Mouse (Mus musculus) A20 (cell line): ENCODE measurements at regions not wholly inside any gene's neighbourhood (a gene's known extent, or its start where the extent isn't known, plus 50 kb on each side); places are given as distances from the start of the nearest gene placed in this dataset.

ENCODE experiments used
- DNase-seq: peaks from one replicate; pipeline ENCODE4 v3.0.0-alpha.2; 2011; ENCODE audit warnings: low read depth, low spot score

DNA sequence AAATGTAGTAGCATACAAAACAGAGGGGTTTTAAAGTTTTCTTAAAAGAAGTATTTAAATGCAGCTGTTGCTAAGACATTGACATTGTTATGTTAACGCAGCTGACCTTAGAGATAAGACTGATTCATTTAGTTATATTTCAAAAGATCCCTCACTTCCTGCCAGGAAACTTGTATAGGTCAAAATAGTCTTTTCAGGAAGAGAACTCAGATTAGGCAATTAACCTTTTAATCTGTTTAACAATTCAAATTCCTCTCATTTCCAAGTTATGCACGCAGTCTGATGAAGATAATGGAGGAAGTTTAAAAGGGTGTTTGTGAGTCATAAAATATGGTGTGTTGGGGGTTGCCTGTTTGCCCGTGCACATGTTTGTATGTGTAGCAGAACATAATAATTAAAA, 448.5 kb downstream of the Tmtc2 start:
- DNase-seq, result no peak

- no peak for DNase-seq
Observed at GRCm38 (mm10) chr10:105120229-105120628, 454.0 kb downstream of the Tmtc2 start.

- DNase-seq, result no peak
Observed at GRCm38 (mm10) chr10:105116138-105116537, 458.1 kb downstream of the Tmtc2 start.

- DNase-seq, result no peak
Observed at GRCm38 (mm10) chr10:105114927-105115326, 459.3 kb downstream of the Tmtc2 start.

DNA sequence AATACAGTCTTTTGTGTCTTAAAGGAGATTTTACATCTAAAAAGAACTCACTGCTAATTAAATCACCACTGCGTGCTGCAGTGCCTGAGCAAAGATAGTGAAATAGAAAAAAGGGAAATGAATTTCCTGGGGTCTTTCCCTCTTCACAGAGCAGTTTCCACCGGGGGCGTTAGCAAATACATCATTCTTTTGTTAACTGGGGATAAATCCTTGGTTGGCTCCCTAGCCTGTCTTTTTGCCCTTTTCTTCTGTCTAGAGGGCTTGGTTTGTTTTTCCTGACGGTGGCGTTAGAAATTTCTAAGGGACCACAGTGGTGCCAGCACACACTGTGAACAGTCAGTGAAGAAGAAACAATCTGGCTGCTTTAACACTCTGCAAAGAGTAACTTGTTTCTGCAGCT, 464.0 kb downstream of the Tmtc2 start:
- DNase-seq, result peak; percentile 28

GRCm38 (mm10) chr10:105097045-105097331, 477.3 kb downstream of the Tmtc2 start:
- DNase-seq, result no peak

GRCm38 (mm10) chr10:105096323-105097044, 477.8 kb downstream of the Tmtc2 start:
- no peak for DNase-seq

DNA sequence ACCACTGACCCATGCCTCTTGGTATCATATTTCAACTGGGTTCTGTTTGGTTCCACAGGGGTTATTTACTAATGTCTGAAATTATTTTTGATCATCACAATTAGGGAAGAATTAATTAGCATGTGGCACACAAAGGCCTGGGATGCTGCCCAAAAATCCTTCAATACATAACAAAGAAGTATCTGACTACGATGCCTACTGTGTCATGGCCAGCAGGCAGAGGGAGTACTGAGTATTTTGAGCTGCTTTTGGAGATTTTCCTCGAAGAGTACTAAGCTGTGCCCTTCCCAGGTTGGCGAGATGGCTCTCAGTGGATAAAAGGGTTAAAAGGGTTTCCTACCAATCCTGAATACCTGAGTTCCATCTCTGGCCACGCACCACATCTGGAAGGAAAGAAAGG, 478.5 kb downstream of the Tmtc2 start:
- no peak for DNase-seq

- no peak for DNase-seq
Observed at GRCm38 (mm10) chr10:105076892-105077291, 497.4 kb downstream of the Tmtc2 start.

DNA sequence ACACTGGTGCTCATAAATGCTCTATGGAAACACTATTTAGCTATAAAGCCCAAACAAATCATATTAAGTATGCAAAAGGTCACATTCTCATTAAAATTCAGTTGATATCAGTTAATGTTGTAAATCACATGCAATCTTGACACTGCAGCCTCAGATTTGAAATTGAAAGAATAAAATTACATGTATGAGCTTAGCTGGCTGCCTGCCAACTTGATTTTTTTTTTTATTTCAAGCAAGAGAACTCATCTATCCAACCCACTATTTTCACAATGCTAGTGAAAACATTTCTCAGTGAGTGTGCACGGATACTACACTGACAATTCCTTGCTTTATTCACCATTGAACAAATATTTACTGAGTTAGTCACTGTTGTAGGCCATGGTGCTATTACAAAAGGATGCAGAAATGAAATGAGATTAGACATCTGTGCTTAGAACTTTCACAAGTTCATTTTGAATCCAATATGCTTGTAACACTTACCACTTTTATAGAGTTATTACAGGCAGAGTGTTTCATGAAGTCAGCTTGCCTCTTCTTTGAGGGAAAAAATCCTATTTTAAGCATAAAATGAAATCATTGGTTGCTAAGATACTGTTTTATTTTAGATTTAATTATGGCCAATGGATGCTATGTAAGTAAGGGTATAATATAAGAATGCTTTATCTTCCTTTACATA, 539.4 kb downstream of the Tmtc2 start:
- DNase-seq, result no peak

DNA sequence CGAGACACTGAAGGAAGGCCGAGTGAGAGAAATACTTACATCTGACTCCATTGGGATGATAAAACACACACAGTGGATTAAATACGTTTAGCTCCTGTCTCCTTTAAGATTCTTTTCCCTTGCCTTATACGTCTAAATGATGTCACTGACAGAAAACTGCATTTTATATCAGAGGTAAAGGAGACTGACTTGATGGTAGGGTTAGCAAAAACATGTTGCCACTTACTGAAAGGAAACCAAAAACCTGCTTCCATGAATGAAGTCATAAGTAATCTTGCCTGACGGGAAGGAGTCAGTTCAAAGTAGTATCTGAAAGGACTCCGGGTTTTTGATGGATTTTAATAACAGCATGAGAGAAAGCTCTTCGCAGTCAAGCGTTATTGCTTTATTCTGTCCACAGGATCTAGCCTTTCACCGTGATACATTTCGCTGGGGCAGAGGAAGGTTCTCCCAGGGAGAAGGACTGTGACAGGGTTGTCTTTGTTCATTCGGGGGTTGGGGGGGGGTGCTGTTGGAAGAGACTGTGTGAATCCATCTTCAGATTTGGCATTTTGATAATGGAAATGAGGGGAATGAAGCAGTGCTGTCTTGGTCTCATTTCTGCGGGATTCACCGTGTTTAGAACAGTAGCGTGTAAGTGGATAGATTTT, 553.7 kb downstream of the Tmtc2 start:
- DNase-seq, result no peak

DNA sequence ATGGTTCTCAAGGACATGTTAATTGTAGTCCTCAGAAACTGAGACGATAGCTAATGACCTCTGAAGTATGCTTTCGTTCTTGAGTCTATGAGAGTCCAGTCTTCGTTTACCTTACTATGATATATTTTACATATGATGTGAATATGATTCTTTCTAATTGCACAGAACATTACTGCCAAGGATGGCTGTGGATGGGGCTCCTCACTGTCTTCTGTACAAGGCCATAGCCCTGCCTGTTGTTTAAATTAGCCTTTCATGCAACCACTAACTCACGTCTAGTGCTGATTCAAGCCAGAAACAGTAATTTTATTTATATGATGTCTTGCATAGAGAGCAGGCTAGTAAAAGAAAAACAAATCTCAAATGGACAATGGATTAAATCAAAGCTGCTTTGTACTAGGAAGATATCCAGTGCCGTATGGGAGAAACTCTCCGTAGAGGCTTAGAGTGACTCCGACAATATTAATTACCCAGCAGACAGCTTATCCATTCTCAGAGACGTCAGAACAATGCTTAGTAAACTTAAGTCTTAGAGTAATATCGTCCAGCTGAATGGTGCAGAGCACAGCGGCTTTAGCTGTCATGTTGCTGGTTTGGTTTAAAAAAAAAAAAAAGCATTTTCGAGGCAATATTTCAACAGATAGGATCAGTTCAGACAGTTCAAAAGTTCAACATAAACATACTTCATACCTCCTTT, 554.3 kb downstream of the Tmtc2 start:
- no peak for DNase-seq
